Mouse (Mus musculus) olfactory bulb, adult 2 months (tissue): Measurements from ENCODE around the gene Utrn.

Source experiments
- CTCF ChIP-seq: fragments of 200-500 bp; IDR thresholded peaks from 2 replicates; pipeline ENCODE4 v1.5.1; 2012; ENCODE audit warnings: low read depth, mild to moderate bottlenecking, low read length, moderate library complexity; ENCODE audit not compliant: insufficient read depth
- POLR2A ChIP-seq: fragments of 200-500 bp; IDR thresholded peaks from 2 replicates; pipeline ENCODE4 v1.6.1; 2012; ENCODE audit warnings: mild to moderate bottlenecking, low read depth, low read length, moderate library complexity; ENCODE audit not compliant: insufficient read depth

- TF ChIP-seq CTCF: no peak
- no peak for TF ChIP-seq POLR2A
These were observed 334.9 kb downstream of the Utrn start for GRCm38 (mm10) chr10:12534301-12534700.
